Mouse (Mus musculus): ENCODE results near the gene Zfp668. TPM values are rescaled to one million over a fixed set of nuclear protein-coding genes. Genes with fewer than 3 reads are reported as not detected.

Gene Zfp668
- polyA plus RNA-seq, 1 experiment from 2014 or later = 15.5 TPM

Other genes with a start within 250 kb of the Zfp668 start
- gene Bcl7c, start 167.9 kb downstream of the Zfp668 start, polyA plus RNA-seq (2015; fragmentation: Nextera tagmentation; extraction: Ambion mirVana) = 48.1 and 52.8 TPM in 2 replicates
- gene Ctf1, start 164.1 kb downstream of the Zfp668 start, polyA plus RNA-seq (2015; fragmentation: Nextera tagmentation; extraction: Ambion mirVana) = 9.4 and 10.5 TPM in 2 replicates
- 0.13 and 0.29 TPM in 2 replicates for gene Ctf2, start 144.7 kb downstream of the Zfp668 start, polyA plus RNA-seq (2015; fragmentation: Nextera tagmentation; extraction: Ambion mirVana)
- gene Fbxl19, start 132.3 kb downstream of the Zfp668 start, polyA plus RNA-seq (2015; fragmentation: Nextera tagmentation; extraction: Ambion mirVana) = 3.2 and 4.3 TPM in 2 replicates
- 22.9 and 25.5 TPM in 2 replicates for gene Orai3, start 107.0 kb downstream of the Zfp668 start, polyA plus RNA-seq (2015; fragmentation: Nextera tagmentation; extraction: Ambion mirVana)
- gene Setd1a, start 100.2 kb downstream of the Zfp668 start, polyA plus RNA-seq (2015; fragmentation: Nextera tagmentation; extraction: Ambion mirVana) = 15.2 and 17.4 TPM in 2 replicates
- gene Gm49388, start 91.2 kb downstream of the Zfp668 start, polyA plus RNA-seq (2015; fragmentation: Nextera tagmentation; extraction: Ambion mirVana) = not detected in 2 replicates
- 28.0 and 31.2 TPM in 2 replicates for gene Hsd3b7, start 76.2 kb downstream of the Zfp668 start, polyA plus RNA-seq (2015; fragmentation: Nextera tagmentation; extraction: Ambion mirVana)
- gene Stx4a, start 52.5 kb downstream of the Zfp668 start, polyA plus RNA-seq (2015; fragmentation: Nextera tagmentation; extraction: Ambion mirVana) = 40.6 and 40.7 TPM in 2 replicates
- 3.2 and 3.4 TPM in 2 replicates for gene Stx1b, start 52.3 kb downstream of the Zfp668 start, polyA plus RNA-seq (2015; fragmentation: Nextera tagmentation; extraction: Ambion mirVana)
- gene Zfp646, start 607 bp downstream of the Zfp668 start, polyA plus RNA-seq (2015; fragmentation: Nextera tagmentation; extraction: Ambion mirVana) = 8.6 and 9.6 TPM in 2 replicates
- gene Prss53, start 14.1 kb upstream of the Zfp668 start, polyA plus RNA-seq (2015; fragmentation: Nextera tagmentation; extraction: Ambion mirVana) = 1.7 and 2.3 TPM in 2 replicates
- not detected in 2 replicates for gene Gm21974, start 18.6 kb upstream of the Zfp668 start, polyA plus RNA-seq (2015; fragmentation: Nextera tagmentation; extraction: Ambion mirVana)
- 203 and 241 TPM in 2 replicates for gene Vkorc1, start 18.8 kb upstream of the Zfp668 start, polyA plus RNA-seq (2015; fragmentation: Nextera tagmentation; extraction: Ambion mirVana)
- 158 and 180 TPM in 2 replicates for gene Bckdk, start 27.3 kb upstream of the Zfp668 start, polyA plus RNA-seq (2015; fragmentation: Nextera tagmentation; extraction: Ambion mirVana)
- gene Kat8, start 35.7 kb upstream of the Zfp668 start, polyA plus RNA-seq (2015; fragmentation: Nextera tagmentation; extraction: Ambion mirVana) = 31.7 and 32.3 TPM in 2 replicates
- gene Prss8, start 53.3 kb upstream of the Zfp668 start, polyA plus RNA-seq (2015; fragmentation: Nextera tagmentation; extraction: Ambion mirVana) = 58.5 and 67.5 TPM in 2 replicates
- gene Prss36, start 69.9 kb upstream of the Zfp668 start, polyA plus RNA-seq (2015; fragmentation: Nextera tagmentation; extraction: Ambion mirVana) = 8.2 and 9.6 TPM in 2 replicates
- 306 and 315 TPM in 2 replicates for gene Fus, start 90.6 kb upstream of the Zfp668 start, polyA plus RNA-seq (2015; fragmentation: Nextera tagmentation; extraction: Ambion mirVana)
- gene Pycard, start 117.0 kb upstream of the Zfp668 start, polyA plus RNA-seq (2015; fragmentation: Nextera tagmentation; extraction: Ambion mirVana) = 418 and 480 TPM in 2 replicates
- 0.19 and 0.53 TPM in 2 replicates for gene Trim72, start 127.1 kb upstream of the Zfp668 start, polyA plus RNA-seq (2015; fragmentation: Nextera tagmentation; extraction: Ambion mirVana)
- 2.1 TPM in 2 replicates for gene Itgam, start 185.8 kb upstream of the Zfp668 start, polyA plus RNA-seq (2015; fragmentation: Nextera tagmentation; extraction: Ambion mirVana)
- not detected in 2 replicates for gene Gm49368, start 185.9 kb upstream of the Zfp668 start, polyA plus RNA-seq (2015; fragmentation: Nextera tagmentation; extraction: Ambion mirVana)